Mouse (Mus musculus) Muller cell, postnatal 12 days (primary cell): ENCODE measurements at regions not wholly inside any gene's neighbourhood (a gene's known extent, or its start where the extent isn't known, plus 50 kb on each side); places are given as distances from the start of the nearest gene placed in this dataset.
"Not testable (repeated sequence)": the region's sequence is repeated elsewhere in the genome, so short reads cannot be mapped to it uniquely, and the experiment has no call there.

Experiments
- DNase-seq: peaks from one replicate; pipeline ENCODE4 v3.0.0-alpha.2; 2015; ENCODE audit errors: inconsistent ontology term

DNA sequence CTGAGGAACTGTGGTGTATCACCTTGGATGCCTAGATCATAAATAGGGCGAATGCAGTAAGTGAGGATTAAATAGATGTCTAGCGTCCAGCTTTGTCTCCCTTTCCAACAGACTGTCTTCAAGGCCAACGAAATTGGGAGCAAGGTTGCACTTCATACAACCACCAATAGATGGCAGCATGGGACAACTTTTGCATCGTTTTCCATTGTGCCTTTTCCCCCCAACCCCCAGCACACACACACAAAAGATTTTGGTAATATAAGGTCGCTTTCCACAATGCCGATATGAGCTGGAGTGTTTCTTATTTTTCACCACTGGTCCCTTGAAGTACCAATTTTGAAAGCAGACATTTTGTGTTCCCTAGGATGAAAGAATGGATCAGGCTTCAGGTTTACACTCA is 304.7 kb downstream of the BC048507 start:
- DNase-seq, result peak; percentile 9

GRCm38 (mm10) chr13:68173456-68173855 is 310.3 kb downstream of the BC048507 start:
- DNase-seq, result not testable (repeated sequence)
